Mouse (Mus musculus): ENCODE results near the gene 1700001P01Rik. TPM values are rescaled to one million over a fixed set of nuclear protein-coding genes. Genes with fewer than 3 reads are reported as not detected.

1700001P01Rik gene
- 0.62 and 0.84 TPM in 2 replicates for polyA plus RNA-seq (2015; fragmentation: Nextera tagmentation; extraction: Ambion mirVana)

DNA sequence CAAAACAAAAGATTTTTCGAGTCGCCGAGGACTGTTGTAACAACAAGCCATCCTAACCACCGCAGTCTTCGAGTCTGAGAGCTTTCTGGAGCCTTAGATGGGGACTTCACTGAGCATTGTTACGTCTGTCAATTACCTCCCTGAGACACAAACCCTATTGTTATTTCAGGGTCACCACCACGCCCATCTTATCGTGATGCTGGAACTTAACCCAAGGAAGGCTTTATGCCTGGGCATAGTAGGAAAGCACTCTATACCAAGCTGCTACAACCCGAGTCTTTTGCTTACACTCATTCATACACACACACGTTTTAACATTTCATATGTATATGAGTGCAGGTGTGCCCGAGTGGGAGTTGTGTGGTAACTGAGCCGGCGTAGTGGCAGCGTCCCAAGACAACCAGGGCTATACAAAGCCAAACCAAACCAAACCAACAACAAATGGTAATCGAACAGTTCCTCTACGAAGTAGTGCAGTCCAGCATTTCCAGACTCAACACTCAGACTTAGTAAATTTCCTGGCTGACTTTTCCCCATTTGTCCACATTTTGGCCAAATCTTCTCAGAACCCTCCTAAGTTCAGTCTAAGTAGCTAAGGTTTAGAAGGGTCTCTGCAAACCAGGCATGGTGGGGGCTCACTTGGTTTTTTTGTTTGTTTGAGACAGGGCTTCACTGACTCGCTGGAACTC, at the start of gene 1700001P01Rik:
Gene 1700001P01Rik (minus strand): TSS at position 111 of the 689 bp plus-strand sequence.
- Histone ChIP-seq H3K4me1 (peaks cover 12% of the 10 kb centered on the region), H3K27ac (0 out of 2 replicates have a peak within 1 kb of the TSS, but pooled peaks have one; percentile 34), H3K4me3 (no peak within 1 kb of the TSS), H3K27me3 (no peaks in the 10 kb centered on the region), H3K36me3 (peaks cover 56% of the 10 kb centered on the region), H3K9me3 (no peaks in the 10 kb centered on the region), H3K9ac (no peak within 1 kb of the TSS), H3K4me2 (no peak within 1 kb of the TSS)
- WGBS: 52% methylated on average over 17 of the region's 17 CpGs
- no peak for ATAC-seq (ENCODE audit: insufficient number of reproducible peaks, insufficient read depth, low FRiP score, low TSS enrichment, low read depth)

DNA sequence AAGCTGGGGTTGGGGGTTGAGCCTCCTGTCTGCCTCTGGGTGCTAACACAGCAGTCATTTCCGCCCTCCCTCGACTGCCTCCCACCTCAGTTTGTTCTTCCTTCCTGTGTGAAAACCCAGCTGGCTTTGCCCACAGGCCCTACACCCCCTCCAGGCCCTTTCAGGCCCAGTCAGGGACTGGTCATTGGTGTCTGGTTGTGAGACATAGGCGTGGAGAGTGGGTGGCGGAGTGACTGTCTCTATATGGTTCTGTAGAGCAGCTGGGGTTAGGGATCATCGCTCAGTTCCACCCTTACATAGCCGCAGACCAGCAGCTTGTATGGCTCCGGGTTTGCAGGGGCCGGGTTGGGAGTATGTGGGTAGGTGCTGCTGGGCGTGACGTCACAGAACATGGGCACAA, 49.6 kb upstream of the 1700001P01Rik start:
- Histone ChIP-seq H3K27ac (no peak overlapping the region), H3K4me3 (no peak overlapping the region), H3K27me3 (no peaks in the 10 kb centered on the region), H3K9me3 (no peaks in the 10 kb centered on the region), H3K36me3 (peaks cover 91% of the 10 kb centered on the region), H3K4me1 (no peaks in the 10 kb centered on the region), H3K9ac (no peak overlapping the region), H3K4me2 (no peak overlapping the region)
- no peak for ATAC-seq (ENCODE audit: insufficient number of reproducible peaks, insufficient read depth, low FRiP score, low TSS enrichment, low read depth)
- WGBS: 90% methylated on average over 10 of the region's 10 CpGs

DNA sequence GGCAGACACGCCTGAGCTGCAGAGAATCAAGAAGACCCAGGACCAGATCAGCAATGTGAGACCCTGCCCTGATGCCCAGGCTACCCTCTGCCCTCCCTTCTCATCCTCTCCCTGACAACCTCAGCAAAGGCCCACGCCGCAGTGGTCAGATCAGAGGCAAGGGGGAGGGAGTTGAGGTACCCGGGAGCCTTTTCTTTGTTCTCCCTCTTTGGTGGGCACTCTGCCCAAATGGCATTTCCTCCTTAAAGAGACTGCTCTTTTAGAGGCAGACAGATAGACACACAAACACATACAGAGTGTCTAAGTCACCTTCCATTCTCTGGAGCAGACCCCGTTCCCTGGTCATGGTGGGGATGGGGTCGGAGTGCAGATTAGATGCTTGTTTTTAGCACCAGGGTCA, 49.2 kb upstream of the 1700001P01Rik start:
- 83% methylated on average over 6 of the region's 6 CpGs for WGBS
- H3K9ac ChIP-seq: no peak overlapping the region
- no peak for ATAC-seq (ENCODE audit: insufficient number of reproducible peaks, insufficient read depth, low FRiP score, low TSS enrichment, low read depth)

DNA sequence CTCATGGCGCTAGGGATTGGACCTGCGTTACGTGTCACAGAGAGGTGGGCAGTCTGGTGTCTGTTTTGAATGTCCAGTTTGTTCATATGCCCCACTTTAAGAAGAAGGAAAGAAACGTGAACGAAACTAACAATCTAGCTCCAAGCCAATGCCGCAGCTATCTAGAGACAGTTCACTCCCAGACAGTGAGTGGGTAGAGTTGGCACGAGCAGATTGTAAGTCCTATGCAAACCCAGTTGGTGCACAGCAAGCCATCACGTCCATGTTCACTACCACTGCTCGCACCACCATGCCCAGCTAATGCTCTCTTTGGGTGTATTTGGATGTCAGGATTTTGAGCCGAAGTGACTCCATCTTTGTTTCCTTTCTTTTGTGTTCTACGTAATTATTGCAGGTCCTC, 48.5 kb upstream of the 1700001P01Rik start:
- 93% methylated on average over 11 of the region's 11 CpGs for WGBS
- peaks cover 90% of the 10 kb centered on the region for H3K36me3 ChIP-seq
- no peak for ATAC-seq (ENCODE audit: insufficient number of reproducible peaks, insufficient read depth, low FRiP score, low TSS enrichment, low read depth)

More for the DNA sequence above, 49.2 kb upstream of the 1700001P01Rik start:
- Histone ChIP-seq H3K4me1 (no peaks in the 10 kb centered on the region), H3K36me3 (peaks cover 90% of the 10 kb centered on the region), H3K9me3 (no peaks in the 10 kb centered on the region), H3K4me2 (no peak overlapping the region), H3K4me3 (no peak overlapping the region), H3K27me3 (no peaks in the 10 kb centered on the region), H3K27ac (no peak overlapping the region)

DNA sequence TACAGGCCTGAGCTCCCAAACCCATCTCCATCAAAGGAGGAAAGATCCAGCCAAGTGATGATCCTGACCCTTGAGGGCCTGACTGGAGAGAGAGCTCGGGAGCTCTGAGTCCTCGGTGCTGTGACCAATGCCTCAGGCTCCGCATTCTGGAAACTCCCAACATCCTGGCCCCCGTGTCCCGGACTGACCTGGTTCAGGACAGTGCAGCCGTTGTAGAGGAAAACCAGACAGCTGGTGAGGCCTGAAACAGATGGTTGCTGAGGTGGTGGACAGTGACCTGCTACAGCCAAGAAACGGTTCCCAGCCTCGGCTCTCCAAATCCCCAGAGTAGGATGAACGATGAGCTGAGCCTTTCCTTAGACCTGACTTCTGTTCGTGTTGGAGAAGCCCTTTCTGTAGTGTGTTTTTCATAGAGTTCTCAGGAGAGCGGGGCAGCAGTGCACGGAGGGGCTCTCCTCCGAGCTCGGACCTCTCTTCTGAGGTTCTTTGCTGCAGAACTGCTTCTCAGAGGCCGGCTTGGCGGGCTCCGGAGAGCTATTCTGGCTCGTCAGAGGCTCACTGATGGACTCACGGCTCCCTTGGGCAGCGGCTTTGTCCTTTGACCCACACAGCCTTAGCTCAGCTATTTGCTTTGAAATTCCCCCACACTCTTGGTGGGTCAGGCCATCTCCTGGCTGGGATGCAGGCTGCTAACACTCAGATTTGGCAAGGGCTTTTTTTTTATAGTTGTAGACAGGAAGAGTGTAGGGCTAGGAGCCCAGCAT, 47.3 kb upstream of the 1700001P01Rik start:
- ATAC-seq (ENCODE audit: insufficient number of reproducible peaks, insufficient read depth, low FRiP score, low TSS enrichment, low read depth): no peak
- Histone ChIP-seq H3K4me3 (no peak overlapping the region), H3K27me3 (no peaks in the 10 kb centered on the region), H3K27ac (no peak overlapping the region), H3K9me3 (no peaks in the 10 kb centered on the region), H3K4me2 (no peak overlapping the region), H3K36me3 (peaks cover 91% of the 10 kb centered on the region), H3K9ac (no peak overlapping the region), H3K4me1 (peaks cover 14% of the 10 kb centered on the region)
- 57% methylated on average over 20 of the region's 20 CpGs for WGBS

More for the DNA sequence above, 48.5 kb upstream of the 1700001P01Rik start:
- no peaks in the 10 kb centered on the region for H3K27me3 ChIP-seq
- no peak overlapping the region for H3K4me3 ChIP-seq
- peaks cover 2% of the 10 kb centered on the region; the same call in 1 of the 2 replicates for H3K4me1 ChIP-seq
- H3K27ac ChIP-seq: no peak overlapping the region
- H3K4me2 ChIP-seq: no peak overlapping the region
- no peak overlapping the region for H3K9ac ChIP-seq
- no peaks in the 10 kb centered on the region for H3K9me3 ChIP-seq

DNA sequence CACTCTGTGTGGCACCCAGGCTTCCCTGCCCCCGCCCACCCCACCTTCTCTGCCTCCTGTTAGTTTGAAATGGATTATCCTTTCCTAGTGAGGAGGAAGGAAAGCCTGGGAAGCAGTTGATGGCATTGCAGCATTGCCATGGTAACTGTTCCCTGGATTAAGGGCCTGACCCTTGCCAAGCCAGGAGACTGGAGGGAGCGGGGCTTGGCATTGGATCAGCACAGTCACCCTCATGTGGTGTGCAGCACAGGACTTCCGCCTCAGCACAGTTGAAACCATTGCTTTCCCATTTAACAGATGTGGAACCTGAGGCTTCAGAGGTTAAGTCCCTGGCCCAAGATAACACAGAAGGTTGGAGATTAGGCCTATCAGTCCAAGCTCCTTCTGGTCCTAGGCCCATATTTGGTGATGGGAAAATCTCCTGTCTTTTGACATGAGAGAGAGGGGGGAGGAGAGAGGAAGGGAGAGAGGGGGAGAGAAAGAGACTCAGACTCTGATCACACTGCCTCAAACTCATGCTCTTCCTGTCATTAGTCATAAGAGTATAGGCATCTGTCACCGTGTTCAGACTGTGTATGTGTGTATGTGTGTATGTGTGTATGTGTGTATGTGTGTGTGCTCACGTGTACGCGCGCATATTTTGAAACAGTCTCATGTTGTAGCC, 45.8 kb upstream of the 1700001P01Rik start:
- no peak overlapping the region for H3K4me3 ChIP-seq
- 94% methylated on average over 8 of the region's 8 CpGs for WGBS
- no peak overlapping the region for H3K27ac ChIP-seq
- H3K4me2 ChIP-seq: no peak overlapping the region
- no peaks in the 10 kb centered on the region for H3K9me3 ChIP-seq
- H3K9ac ChIP-seq: no peak overlapping the region
- H3K36me3 ChIP-seq: peaks cover 88% of the 10 kb centered on the region
- no peaks in the 10 kb centered on the region for H3K27me3 ChIP-seq
- ATAC-seq (ENCODE audit: insufficient number of reproducible peaks, insufficient read depth, low FRiP score, low TSS enrichment, low read depth): no peak
- peaks cover 29% of the 10 kb centered on the region for H3K4me1 ChIP-seq

DNA sequence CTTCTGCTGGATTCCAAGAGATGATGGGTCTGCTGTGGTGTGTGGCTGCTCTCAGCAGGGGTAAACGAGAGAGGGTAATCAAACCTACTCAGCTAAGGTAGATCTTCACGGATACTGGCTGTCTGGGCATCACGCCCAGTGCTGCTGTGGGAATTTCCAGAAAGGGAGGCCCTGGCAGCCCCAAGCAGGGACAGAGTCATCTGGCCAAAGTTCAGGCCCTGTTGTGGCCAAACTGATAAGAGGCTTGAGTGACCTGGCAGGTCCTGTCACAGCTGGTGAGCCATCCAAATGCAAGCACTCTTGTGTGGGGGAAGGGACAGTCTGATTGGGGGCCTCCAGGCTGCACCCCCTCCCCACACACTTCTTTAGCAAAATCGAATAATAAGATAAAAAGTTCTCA, 45.1 kb upstream of the 1700001P01Rik start:
- peaks cover 36% of the 10 kb centered on the region for H3K4me1 ChIP-seq
- H3K36me3 ChIP-seq: peaks cover 87% of the 10 kb centered on the region
- H3K4me2 ChIP-seq: no peak overlapping the region
- WGBS: 77% methylated on average over 4 of the region's 4 CpGs
- no peak for ATAC-seq (ENCODE audit: insufficient number of reproducible peaks, insufficient read depth, low FRiP score, low TSS enrichment, low read depth)
- H3K9me3 ChIP-seq: no peaks in the 10 kb centered on the region
- H3K27me3 ChIP-seq: no peaks in the 10 kb centered on the region
- 0 out of 2 replicates have a peak overlapping the region, but pooled peaks have one; percentile 21 for H3K9ac ChIP-seq
- no peak overlapping the region for H3K4me3 ChIP-seq
- no peak overlapping the region for H3K27ac ChIP-seq

DNA sequence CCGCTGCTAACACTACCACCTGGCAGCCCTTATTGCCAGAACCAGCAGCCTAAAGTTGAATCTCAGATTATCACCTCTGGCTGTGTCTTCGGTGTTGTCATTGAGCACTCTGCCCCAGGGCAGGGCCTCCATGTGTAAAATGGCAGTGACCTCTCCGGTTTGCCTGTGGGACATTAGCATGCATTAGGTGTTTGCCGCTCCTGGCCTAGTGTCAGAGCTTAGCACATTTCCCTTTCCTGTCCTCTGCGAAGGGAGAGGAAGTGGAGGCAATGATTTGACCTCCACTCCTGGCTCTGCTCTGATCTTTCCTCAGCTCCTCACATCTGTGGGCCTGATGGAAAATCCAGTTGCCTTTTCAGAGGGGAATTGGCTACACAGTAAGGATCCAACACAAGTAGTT, 44.2 kb upstream of the 1700001P01Rik start:
- Histone ChIP-seq H3K4me2 (no peak overlapping the region), H3K9me3 (no peaks in the 10 kb centered on the region), H3K27me3 (no peaks in the 10 kb centered on the region), H3K9ac (no peak overlapping the region), H3K4me1 (peaks cover 45% of the 10 kb centered on the region), H3K4me3 (no peak overlapping the region), H3K36me3 (peaks cover 87% of the 10 kb centered on the region), H3K27ac (no peak overlapping the region)
- 72% methylated on average over 5 of the region's 5 CpGs for WGBS
- no peak for ATAC-seq (ENCODE audit: insufficient number of reproducible peaks, insufficient read depth, low FRiP score, low TSS enrichment, low read depth)

DNA sequence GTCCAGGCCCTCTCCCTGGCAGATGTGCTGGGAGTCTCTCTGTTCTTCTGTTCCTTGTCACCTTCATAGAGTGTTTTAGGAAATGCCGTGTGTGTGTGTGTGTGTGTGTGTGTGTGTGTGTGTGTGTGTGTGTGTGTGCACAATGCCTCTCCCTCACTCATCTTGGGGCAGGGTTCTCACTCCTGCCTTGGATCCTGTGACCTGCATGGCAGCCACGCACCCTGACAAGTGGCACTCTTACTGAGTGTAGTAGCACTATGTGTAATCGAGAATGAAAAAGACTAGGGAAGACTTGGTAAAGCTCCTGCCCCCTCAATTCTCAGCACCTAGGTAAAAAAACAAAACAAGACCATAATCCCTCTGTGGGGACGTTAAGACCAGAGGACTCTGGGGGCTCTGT, 43.4 kb upstream of the 1700001P01Rik start:
- peaks cover 84% of the 10 kb centered on the region for H3K36me3 ChIP-seq
- no peak overlapping the region for H3K9ac ChIP-seq
- 58% methylated on average over 4 of the region's 4 CpGs for WGBS
- ATAC-seq (ENCODE audit: insufficient number of reproducible peaks, insufficient read depth, low FRiP score, low TSS enrichment, low read depth): no peak
- H3K27me3 ChIP-seq: no peaks in the 10 kb centered on the region
- no peak overlapping the region for H3K4me2 ChIP-seq
- H3K4me1 ChIP-seq: peaks cover 50% of the 10 kb centered on the region
- peak overlapping the region; percentile 66; the same call in 1 of the 2 replicates for H3K27ac ChIP-seq
- no peak overlapping the region for H3K4me3 ChIP-seq
- no peaks in the 10 kb centered on the region for H3K9me3 ChIP-seq

DNA sequence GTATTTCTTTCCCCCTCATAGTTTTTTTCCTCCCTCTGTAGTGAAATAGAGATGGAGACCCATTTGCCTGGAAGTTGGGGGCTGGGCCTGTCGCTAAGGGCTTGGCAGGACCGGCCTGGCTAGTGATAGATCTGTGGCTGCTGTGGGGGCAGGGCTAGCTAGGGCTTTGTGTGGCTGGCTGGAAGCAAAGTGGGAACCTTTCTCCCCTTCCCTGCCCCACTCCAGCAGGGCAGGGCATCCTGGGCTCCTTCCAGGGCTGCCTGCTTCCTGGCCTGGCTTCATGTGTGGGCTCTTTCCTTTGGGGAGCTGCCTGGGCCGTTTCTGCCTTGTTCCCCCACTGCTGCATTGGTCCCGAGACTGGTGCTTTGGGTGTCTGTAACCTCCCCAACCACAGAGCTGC, 42.9 kb upstream of the 1700001P01Rik start:
- Histone ChIP-seq H3K4me2 (0 out of 2 replicates have a peak overlapping the region, but pooled peaks have one; percentile 3), H3K27ac (peak overlapping the region; percentile 66), H3K9me3 (no peaks in the 10 kb centered on the region), H3K4me1 (peaks cover 52% of the 10 kb centered on the region), H3K27me3 (no peaks in the 10 kb centered on the region), H3K9ac (peak overlapping the region; percentile 47; the same call in 1 of the 2 replicates), H3K36me3 (peaks cover 86% of the 10 kb centered on the region), H3K4me3 (no peak overlapping the region)
- 18% methylated on average over 4 of the region's 4 CpGs for WGBS
- no peak for ATAC-seq (ENCODE audit: insufficient number of reproducible peaks, insufficient read depth, low FRiP score, low TSS enrichment, low read depth)

DNA sequence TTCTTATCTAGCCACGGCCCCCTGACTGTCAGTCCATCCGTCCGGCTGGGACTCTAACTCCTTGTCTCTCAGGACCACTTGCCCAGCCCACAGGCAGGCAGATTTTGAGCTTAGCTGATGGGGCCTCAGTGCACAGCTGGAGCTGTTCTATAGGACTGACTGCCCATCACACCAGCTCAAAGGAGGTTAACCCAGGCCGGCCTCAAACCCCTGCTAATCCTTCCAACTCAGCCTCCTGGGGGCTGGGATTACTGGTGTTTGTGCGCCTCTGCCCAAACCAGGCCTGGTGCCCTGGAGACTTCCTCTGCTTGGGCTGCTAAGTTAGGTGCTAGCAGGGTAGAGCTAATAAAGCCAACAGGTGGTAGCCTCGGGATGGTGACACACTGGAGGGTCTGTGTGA, 42.3 kb upstream of the 1700001P01Rik start:
- peaks cover 58% of the 10 kb centered on the region for H3K4me1 ChIP-seq
- H3K36me3 ChIP-seq: peaks cover 88% of the 10 kb centered on the region
- H3K27me3 ChIP-seq: no peaks in the 10 kb centered on the region
- no peaks in the 10 kb centered on the region for H3K9me3 ChIP-seq
- H3K27ac ChIP-seq: peak overlapping the region; percentile 66
- no peak for ATAC-seq (ENCODE audit: insufficient number of reproducible peaks, insufficient read depth, low FRiP score, low TSS enrichment, low read depth)
- H3K4me2 ChIP-seq: no peak overlapping the region
- 41% methylated on average over 6 of the region's 6 CpGs for WGBS
- no peak overlapping the region for H3K4me3 ChIP-seq
- no peak overlapping the region for H3K9ac ChIP-seq

Data from embryonic facial prominence, embryonic 13.5 days (tissue).